Mouse (Mus musculus) embryonic facial prominence, embryonic 12.5 days (tissue): ENCODE data around the gene Plcb1. TPM values are rescaled to one million over a fixed set of nuclear protein-coding genes. Genes with fewer than 3 reads are reported as not detected.

Experiments
- ATAC-seq: fragments of 200-750 bp; cut with Nextera tagmentation; 2 replicates; pipeline ENCODE4 v1.8.0; 2017; ENCODE audit not compliant: insufficient number of reproducible peaks, insufficient read depth, low FRiP score, low TSS enrichment
- H3K27ac ChIP-seq: fragments of 300-500 bp; sonication (generic); 2 replicates; pipeline ENCODE4 v1.5.1; 2016; ENCODE audit warnings: mild to moderate bottlenecking
- H3K27me3 ChIP-seq: fragments of 300-500 bp; sonication (generic); 2 replicates; pipeline ENCODE4 v1.6.1; 2016; ENCODE audit warnings: mild to moderate bottlenecking, moderate library complexity
- H3K36me3 ChIP-seq: fragments of 300-500 bp; sonication (generic); 2 replicates; pipeline ENCODE4 v1.6.1; 2016; ENCODE audit warnings: mild to moderate bottlenecking
- H3K4me1 ChIP-seq: fragments of 300-500 bp; sonication (generic); 2 replicates; pipeline ENCODE4 v1.6.1; 2016
- H3K4me2 ChIP-seq: fragments of 300-500 bp; sonication (generic); replicated peaks from 2 replicates; pipeline ENCODE4 v1.6.1; 2016; ENCODE audit warnings: mild to moderate bottlenecking, moderate library complexity
- H3K4me3 ChIP-seq: fragments of 300-500 bp; sonication (generic); 2 replicates; pipeline ENCODE4 v1.5.1; 2016; ENCODE audit warnings: mild to moderate bottlenecking
- H3K9ac ChIP-seq: fragments of 300-500 bp; sonication (generic); 2 replicates; pipeline ENCODE4 v1.6.1; 2016; ENCODE audit warnings: mild to moderate bottlenecking, moderate library complexity
- H3K9me3 ChIP-seq: fragments of 300-500 bp; sonication (generic); 2 replicates; pipeline ENCODE4 v1.6.1; 2016; ENCODE audit warnings: mild to moderate bottlenecking, moderate library complexity
- WGBS: fragments of 180-500 bp; shearing (Covaris S2); methylation state at CpG from one replicate; pipeline ENCODE4 v1.1.7; 2016; 5-methylcytosine and 5-hydroxymethylcytosine counted together
- polyA plus RNA-seq: library from polyadenylated mRNA; unstranded; fragments of >200 nt; fragmentation: Nextera tagmentation; extraction: Ambion mirVana; gene quantifications from 2 replicates; pipeline ENCODE4 v1.2.1, GENCODE M21; 2016

Gene Plcb1
- polyA plus RNA-seq, 1 experiment from 2014 or later, result 16.5 TPM

DNA sequence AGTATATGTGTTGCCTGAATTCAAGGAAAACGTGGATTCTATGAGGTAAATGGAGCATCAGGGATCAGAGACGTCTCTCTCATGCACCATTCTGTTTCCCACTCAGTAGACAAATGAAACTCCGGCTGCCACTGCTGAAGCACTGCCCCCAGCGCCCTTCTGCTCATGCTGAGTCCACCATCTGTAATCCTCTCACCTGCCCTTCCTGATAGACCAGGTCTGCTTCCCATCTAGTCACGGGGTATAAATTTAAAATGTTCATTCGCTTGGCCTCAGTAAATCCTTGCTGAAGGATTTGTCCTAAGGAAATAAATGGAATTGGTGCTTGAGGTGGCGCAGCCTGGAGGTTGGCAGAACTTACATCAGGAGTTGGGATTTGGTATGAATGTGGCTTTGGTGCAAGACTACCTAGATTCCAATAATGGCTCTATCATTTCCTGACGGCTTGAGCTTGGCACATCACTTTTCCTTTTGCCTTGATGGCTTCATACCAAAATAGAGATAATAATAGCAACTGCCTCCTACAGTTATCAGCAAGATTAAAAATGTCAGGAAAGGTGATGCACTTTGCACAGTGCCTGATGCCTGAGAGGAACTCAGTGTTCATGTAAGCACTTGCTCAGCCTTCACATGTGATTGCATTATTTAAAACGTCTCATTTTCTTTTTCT, 134.9 kb downstream of the Plcb1 start:
- Histone ChIP-seq H3K27me3 (no peaks in the 10 kb centered on the region), H3K36me3 (no peaks in the 10 kb centered on the region), H3K4me3 (no peak overlapping the region), H3K27ac (no peak overlapping the region), H3K4me1 (no peaks in the 10 kb centered on the region), H3K4me2 (no peak overlapping the region), H3K9ac (no peak overlapping the region), H3K9me3 (no peaks in the 10 kb centered on the region)
- 85% methylated on average over 9 of the region's 9 CpGs for WGBS
- no peak for ATAC-seq

DNA sequence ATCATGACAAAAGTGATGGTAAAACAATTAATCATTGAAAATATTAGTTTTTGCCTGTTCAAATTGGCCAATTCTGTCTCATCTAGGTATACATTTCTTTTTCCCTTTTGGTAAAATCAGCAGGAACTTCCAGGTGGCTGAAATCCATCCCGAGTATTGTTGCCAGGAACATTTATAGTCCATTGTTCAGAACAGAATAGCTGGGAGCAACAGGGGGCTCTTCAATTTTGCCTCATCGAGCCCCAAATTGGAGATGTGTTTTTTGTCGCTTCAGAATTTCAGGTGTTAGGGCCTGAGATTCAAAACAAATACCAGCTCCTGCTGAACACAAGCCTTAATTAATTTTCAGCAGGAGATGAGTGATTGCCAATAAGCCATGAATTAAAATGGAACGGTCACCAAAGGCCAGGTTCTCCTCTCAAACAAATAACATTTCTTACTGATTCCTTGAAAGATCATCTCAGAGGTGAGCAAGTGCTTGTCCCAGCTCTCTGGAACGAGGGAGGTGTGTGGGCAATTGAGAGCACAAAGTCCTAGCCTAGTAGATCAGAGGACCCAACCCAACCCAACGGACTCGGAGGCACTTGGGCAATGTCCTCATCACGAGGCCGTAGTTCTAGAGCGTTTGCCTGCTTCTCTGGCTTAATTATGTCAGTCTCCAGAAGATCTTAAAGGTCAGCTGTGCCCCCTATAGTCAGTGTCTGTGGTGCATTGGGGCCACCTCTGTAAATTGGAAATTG, 136.9 kb downstream of the Plcb1 start:
- Histone ChIP-seq H3K36me3 (no peaks in the 10 kb centered on the region), H3K27me3 (no peaks in the 10 kb centered on the region), H3K4me2 (no peak overlapping the region), H3K27ac (no peak overlapping the region), H3K9me3 (no peaks in the 10 kb centered on the region), H3K4me1 (peaks cover 5% of the 10 kb centered on the region; the same call in 1 of the 2 replicates), H3K4me3 (no peak overlapping the region), H3K9ac (no peak overlapping the region)
- 84% methylated on average over 10 of the region's 10 CpGs for WGBS
- no peak for ATAC-seq

DNA sequence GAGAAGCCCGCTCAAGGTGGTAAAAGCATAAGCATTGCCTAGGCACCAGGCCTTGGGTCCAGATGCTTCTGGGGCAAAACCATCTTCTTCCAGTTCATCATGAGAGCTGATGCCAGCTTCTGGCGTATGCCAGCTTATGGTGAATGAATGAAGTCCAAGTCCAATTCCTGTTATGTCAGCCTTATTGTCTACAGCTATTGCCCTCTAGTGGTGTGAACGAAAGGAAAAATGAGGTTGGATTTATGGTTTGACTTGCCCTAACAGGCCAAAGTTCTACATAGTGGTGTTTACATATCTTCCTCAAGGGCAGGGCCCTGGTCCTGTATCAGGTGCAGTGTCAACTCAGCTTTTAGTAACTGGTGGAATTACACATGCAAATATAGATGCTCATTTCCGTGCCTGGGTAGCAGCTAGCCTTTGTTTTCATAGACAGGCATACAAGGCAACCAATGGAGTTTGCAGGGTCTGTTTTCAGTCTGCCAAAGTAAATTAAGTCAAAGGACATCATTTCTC, 138.3 kb downstream of the Plcb1 start:
- Histone ChIP-seq H3K36me3 (no peaks in the 10 kb centered on the region), H3K4me1 (peaks cover 5% of the 10 kb centered on the region; the same call in 1 of the 2 replicates), H3K27ac (no peak overlapping the region), H3K9ac (no peak overlapping the region), H3K9me3 (no peaks in the 10 kb centered on the region), H3K27me3 (no peaks in the 10 kb centered on the region), H3K4me3 (no peak overlapping the region), H3K4me2 (no peak overlapping the region)
- no peak for ATAC-seq
- 90% methylated on average over 4 of the region's 4 CpGs for WGBS

DNA sequence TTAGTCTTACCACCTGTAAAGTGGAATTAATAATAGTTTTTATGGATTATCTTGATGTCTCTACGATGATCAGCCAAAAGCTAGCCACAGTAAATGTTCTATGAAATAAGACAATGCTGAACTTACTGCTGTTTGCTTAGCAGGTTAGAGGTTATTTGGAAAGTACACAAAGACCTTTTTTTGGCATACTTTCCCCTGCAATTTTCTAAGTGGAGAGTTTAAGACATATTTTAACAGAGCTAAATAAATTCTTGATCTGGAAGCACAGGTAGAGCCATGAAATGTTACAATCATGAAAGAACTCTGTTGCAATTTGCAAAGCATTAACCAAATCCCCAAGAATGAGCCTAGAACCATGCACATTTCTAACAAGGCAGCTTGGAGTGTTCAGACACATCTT, 140.4 kb downstream of the Plcb1 start:
- no peak for ATAC-seq
- no peak overlapping the region for H3K27ac ChIP-seq
- H3K4me2 ChIP-seq, result no peak overlapping the region
- H3K9me3 ChIP-seq, result no peaks in the 10 kb centered on the region
- H3K9ac ChIP-seq, result no peak overlapping the region
- H3K27me3 ChIP-seq, result no peaks in the 10 kb centered on the region
- H3K4me3 ChIP-seq, result no peak overlapping the region
- 81% methylated on average over 1 of the region's 1 CpGs for WGBS
- H3K4me1 ChIP-seq, result peaks cover 11% of the 10 kb centered on the region
- H3K36me3 ChIP-seq, result no peaks in the 10 kb centered on the region

DNA sequence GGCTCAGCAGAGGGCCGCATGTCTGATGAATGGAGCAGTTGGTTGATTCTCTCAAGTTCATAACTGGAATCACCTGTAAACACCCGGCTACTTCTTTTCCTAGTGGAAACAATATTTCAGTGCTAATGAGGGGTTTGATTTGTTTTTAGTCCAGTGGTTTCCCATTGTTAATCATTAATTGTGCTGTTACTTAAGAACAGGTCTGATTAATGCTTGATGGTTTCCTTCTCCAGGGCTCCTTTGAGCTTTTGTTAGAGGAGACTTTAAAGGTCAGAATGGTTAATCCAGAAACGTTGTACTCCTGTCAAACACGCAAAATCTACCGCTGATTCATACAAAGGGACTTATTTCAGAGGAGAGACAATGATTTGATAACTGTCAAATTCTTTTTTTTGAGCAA, 141.2 kb downstream of the Plcb1 start:
- no peaks in the 10 kb centered on the region for H3K9me3 ChIP-seq
- H3K27me3 ChIP-seq, result no peaks in the 10 kb centered on the region
- no peak overlapping the region for H3K4me2 ChIP-seq
- no peak overlapping the region for H3K27ac ChIP-seq
- peaks cover 11% of the 10 kb centered on the region for H3K4me1 ChIP-seq
- H3K36me3 ChIP-seq, result no peaks in the 10 kb centered on the region
- no peak for ATAC-seq
- WGBS, result 37% methylated on average over 5 of the region's 5 CpGs
- H3K9ac ChIP-seq, result no peak overlapping the region
- no peak overlapping the region for H3K4me3 ChIP-seq

DNA sequence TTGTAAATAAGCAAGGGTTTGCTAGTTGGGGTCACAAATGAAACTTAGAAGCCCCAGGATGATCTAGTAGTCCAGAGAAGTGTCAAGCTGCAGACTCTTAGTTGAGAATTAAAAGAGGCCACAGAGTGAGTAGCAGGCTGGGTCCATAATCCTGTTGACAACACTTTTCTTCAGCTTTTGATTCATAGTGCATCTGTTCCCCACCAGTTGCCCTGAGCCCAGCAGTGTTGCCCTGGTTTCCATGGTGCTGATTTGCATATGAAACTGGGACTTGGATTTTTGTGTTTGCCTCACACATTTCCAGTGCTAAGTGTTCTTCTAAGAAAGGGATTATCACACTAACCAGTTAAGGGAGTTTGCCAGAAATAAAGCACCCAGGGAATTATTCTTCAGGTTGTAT, 143.6 kb downstream of the Plcb1 start:
- Histone ChIP-seq H3K4me2 (no peak overlapping the region), H3K9ac (no peak overlapping the region), H3K4me1 (peaks cover 11% of the 10 kb centered on the region), H3K9me3 (no peaks in the 10 kb centered on the region), H3K27ac (no peak overlapping the region), H3K27me3 (no peaks in the 10 kb centered on the region), H3K4me3 (no peak overlapping the region), H3K36me3 (no peaks in the 10 kb centered on the region)
- ATAC-seq, result no peak

DNA sequence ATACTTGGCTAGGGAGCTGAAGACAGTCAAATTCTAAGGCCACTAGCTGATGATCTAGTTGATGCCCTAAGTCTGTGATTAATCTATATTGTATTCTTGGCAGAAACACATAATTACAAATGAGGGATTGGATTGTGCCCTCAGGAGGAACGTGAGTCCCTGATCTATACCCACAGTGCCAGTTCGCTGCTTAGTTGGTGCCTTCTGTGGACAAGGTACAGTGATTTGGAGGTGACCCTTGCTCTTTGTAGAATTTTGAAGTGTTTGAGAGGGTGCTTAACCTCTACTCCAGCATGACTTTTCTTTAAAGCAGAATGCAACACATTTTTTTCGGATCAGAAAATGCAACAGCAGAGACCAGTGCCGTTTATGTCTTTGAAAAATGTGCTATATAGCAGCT, 145.1 kb downstream of the Plcb1 start:
- Histone ChIP-seq H3K4me1 (peaks cover 11% of the 10 kb centered on the region), H3K9ac (no peak overlapping the region), H3K36me3 (no peaks in the 10 kb centered on the region), H3K4me2 (no peak overlapping the region), H3K27ac (no peak overlapping the region), H3K9me3 (no peaks in the 10 kb centered on the region), H3K27me3 (no peaks in the 10 kb centered on the region), H3K4me3 (no peak overlapping the region)
- 75% methylated on average over 4 of the region's 4 CpGs for WGBS
- ATAC-seq, result no peak

DNA sequence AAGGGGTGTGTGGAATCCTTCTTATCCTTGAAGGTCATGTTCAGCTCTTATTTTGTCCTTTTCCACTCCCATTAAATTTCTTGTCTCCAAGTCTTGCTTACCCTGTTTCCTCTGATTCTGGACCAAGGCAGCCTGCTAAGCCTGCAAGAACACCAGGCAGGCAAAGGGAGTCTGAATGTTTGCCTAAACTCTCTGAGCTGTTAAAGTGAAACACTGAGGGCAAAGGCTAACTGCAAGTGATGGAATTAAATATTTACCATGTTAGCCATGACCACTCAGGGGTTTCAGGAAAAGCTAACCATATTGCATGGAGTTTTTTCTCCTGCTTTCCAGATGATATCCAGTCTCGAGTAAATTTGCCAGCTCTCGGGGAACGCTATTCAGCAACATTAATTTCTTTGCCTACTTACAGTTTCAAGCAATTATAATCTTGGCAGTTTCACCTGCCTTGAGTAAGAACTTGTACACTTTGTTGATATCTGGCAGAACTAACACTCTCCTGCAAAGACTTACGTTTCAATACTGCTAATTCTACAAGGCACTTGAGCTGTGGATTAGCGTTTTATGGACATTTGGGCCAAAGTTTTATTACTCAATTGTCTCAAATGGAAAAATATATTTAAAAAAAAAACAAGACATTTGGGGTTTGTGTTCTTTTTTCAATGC, 146.0 kb downstream of the Plcb1 start:
- Histone ChIP-seq H3K4me1 (peaks cover 6% of the 10 kb centered on the region; the same call in 1 of the 2 replicates), H3K9ac (no peak overlapping the region), H3K27me3 (no peaks in the 10 kb centered on the region), H3K4me3 (no peak overlapping the region), H3K36me3 (no peaks in the 10 kb centered on the region), H3K4me2 (no peak overlapping the region), H3K27ac (no peak overlapping the region), H3K9me3 (no peaks in the 10 kb centered on the region)
- 65% methylated on average over 5 of the region's 5 CpGs for WGBS
- no peak for ATAC-seq

DNA sequence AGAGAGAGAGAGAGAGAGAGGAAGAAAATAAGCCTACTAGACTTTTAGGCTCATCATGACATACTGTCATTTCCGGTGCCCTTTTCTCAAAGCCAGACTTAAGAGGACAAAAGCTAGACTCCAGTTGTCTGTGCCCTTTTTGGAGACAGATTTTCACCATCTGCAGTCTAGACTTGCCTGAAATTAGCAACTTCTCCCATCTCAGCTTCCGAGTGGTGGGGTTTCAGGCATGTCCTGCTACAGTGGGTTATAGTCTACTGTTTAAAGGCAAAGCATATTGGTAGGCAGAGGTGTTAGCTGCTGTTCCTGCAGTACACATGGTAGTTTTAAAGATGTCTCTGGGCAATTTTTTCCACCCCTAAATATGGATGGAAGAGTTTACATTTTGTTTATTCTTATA, 149.6 kb downstream of the Plcb1 start:
- H3K4me3 ChIP-seq, result no peak overlapping the region
- ATAC-seq, result no peak
- 87% methylated on average over 2 of the region's 2 CpGs for WGBS

DNA sequence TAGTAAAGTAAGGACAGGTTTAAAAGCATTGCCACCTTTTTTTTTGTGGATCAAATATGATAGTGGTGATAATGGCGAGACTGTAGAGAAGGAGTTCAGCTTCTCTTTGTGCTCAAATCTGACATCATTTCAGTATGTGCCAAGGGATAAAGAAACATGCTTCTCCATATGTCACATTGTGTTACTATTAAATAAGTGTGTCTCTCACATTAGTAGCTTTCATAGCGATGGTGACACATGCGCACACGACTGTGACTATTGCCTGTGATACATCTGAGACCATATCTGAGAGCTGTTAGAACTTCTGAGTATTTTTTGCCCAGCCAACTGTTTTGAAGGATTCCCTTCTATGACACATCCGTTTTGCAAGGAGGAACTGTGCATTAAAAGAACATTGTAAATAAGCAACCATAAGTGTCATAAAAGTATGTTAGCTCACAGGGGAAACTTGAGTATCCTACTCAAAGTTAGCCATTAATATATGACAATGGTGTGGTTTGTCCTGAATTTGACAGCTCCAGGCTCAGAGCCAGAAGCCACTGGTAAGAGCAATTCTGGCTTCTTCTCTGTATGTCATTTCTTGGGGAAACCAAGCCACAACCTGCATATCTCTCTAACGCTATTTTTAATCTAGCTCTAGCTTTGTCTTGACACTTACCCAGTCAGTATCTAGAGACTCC, 150.2 kb downstream of the Plcb1 start:
- no peak overlapping the region for H3K9ac ChIP-seq
- H3K27ac ChIP-seq, result no peak overlapping the region
- H3K4me3 ChIP-seq, result no peak overlapping the region
- H3K4me1 ChIP-seq, result peaks cover 4% of the 10 kb centered on the region; the same call in 1 of the 2 replicates
- H3K4me2 ChIP-seq, result no peak overlapping the region
- H3K27me3 ChIP-seq, result no peaks in the 10 kb centered on the region
- no peaks in the 10 kb centered on the region for H3K36me3 ChIP-seq
- no peak for ATAC-seq
- 87% methylated on average over 6 of the region's 6 CpGs for WGBS
- H3K9me3 ChIP-seq, result no peaks in the 10 kb centered on the region

More for the DNA sequence above, 149.6 kb downstream of the Plcb1 start:
- Histone ChIP-seq H3K27ac (no peak overlapping the region), H3K9me3 (no peaks in the 10 kb centered on the region), H3K36me3 (no peaks in the 10 kb centered on the region), H3K4me2 (no peak overlapping the region), H3K27me3 (no peaks in the 10 kb centered on the region), H3K9ac (no peak overlapping the region), H3K4me1 (peaks cover 9% of the 10 kb centered on the region)

DNA sequence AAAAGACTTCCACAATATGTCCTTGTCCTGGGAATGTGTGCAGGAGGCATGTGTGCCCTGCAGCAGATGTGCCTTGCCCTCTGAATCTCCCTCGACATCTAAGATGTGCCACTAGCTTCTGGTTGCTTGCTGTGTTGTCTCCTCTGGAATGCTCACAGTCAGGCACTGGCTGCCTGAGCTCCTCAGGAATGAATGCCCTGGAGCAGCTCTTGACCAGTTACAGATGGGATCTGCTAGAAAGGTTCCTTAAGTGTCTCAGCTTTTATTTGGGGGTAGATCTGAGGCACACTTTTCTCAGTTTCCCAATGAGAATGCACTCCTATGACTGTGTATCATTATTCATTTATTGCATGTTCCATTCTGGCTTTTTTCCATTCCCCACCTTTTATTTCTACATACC, 151.8 kb downstream of the Plcb1 start:
- no peaks in the 10 kb centered on the region for H3K9me3 ChIP-seq
- WGBS, result 4% methylated on average over 1 of the region's 1 CpGs
- ATAC-seq, result no peak
- no peak overlapping the region for H3K4me3 ChIP-seq
- H3K9ac ChIP-seq, result no peak overlapping the region
- peaks cover 4% of the 10 kb centered on the region; the same call in 1 of the 2 replicates for H3K4me1 ChIP-seq
- no peaks in the 10 kb centered on the region for H3K36me3 ChIP-seq
- H3K27ac ChIP-seq, result no peak overlapping the region
- H3K27me3 ChIP-seq, result no peaks in the 10 kb centered on the region
- no peak overlapping the region for H3K4me2 ChIP-seq
